Mouse (Mus musculus): ENCODE results near the gene Lmcd1.

Lmcd1 gene

DNA sequence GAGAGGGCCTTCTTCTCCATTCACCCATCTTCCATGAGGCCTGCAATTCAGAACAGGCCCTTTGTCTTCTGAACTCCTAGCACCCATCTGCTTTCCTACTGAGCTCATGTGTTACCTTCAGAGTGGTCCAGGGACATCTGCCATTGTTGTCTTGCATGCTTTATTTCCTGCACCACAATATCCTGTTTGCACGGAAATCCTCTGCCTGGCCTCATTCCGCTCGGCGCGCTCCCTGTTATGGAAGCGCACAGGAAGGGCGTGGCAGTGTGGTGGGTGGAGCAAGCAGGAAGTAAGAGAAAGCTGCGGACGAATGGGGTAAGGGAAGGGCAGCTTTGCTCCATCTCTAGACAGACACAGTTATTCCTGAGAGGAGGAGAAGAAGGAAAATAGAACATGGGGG is 14.1 kb downstream of the Lmcd1 start:
- DNase-seq (ENCODE audit: low spot score): peak; percentile 51

DNA sequence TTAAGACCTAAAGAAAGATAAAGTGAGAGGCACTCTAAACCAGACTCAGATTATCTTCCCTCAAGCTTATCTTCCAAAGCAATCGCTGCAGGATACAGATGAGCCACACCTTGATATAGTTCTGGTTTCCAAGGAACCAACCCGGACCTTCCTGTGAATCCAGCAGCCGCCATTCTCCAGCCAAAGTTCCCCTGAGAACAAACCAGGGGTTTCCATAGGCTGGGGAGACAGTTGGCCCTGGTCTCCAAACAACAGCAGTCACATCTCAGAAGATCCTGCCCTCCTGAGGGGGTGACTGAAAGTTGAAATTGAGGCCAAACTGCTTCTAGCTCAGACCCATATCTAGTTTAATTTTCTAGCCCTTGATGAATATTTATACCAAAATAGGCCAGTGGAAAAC is 14.7 kb downstream of the Lmcd1 start:
- no peak for DNase-seq (ENCODE audit: low spot score)

DNA sequence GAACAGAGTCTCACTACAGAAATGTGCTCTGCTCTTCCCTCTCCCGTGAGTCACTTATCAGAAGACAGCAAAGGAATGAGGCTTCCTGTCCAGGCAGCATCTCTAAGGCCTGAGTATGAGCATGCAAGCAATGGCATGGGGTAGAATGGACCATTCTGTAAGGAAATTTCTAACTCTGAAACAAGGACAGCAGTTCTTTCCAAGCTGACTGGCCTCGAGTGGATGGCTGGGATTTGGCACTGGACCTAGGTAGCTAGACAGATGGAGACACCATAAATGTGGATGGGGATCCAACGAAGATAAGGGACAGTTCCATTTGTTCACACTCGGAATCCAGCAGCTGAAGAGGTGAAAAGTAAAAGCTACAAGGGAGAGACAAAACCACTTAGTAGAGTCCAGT is 17.6 kb downstream of the Lmcd1 start:
- no peak for DNase-seq (ENCODE audit: low spot score)

DNA sequence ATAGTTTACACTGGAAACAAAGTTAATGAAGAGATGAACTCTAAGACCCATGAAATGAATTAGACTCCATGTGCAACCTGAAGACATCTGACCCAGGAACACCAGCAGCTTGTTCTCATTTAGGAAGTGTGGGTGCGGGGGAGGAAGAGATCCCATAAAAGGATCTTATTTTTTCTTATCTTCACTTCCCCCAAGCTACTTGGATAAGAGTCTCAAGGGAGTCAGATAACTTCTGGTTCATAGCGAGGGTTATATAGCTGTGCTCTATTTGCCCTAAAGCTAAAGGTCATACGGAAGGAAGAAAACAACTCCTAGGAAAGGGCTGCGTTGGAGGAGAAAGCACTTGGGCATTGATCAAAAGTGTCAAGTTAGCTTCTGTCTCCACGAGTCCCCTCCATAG is 19.8 kb downstream of the Lmcd1 start:
- DNase-seq (ENCODE audit: low spot score): no peak

DNA sequence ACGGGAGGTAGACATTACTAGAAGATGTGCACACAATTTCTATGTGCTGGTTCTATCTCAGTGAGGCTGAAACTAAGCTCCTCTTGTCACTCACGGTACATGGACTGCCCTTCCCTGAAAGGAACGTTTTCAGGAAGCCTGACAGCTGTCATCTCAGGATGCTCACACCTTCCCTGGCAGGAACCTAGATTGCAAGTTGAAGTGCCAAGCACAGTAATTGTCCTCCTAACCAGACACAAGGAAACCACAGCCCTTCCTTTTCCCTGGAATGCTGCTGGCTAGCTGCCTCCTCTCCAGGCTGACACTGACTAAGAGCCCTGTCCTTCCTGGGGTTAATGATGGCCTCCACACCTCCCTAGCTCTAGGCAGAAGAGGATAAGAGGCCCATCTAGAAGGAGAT is 21.7 kb downstream of the Lmcd1 start:
- DNase-seq (ENCODE audit: low spot score): peak; percentile 69

DNA sequence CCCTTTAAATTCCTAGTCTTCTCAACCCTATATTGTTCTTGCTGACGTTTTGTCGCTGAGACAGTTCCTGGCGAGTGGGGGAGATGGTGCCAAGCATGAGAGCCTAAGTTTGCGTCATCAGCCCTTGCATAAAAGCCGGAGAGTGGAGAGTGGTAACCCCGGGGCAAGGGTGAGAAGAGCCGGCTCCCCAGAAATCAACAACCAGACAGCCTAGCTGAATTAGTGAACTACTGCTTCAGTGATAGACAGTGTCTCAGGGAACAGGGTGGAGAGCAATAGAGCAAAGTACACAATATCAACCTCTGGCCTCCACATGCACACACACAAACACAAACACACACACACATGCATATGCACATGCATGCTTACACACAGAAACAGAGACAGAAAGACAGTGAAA is 26.6 kb downstream of the Lmcd1 start:
- DNase-seq (ENCODE audit: low spot score): no peak

DNA sequence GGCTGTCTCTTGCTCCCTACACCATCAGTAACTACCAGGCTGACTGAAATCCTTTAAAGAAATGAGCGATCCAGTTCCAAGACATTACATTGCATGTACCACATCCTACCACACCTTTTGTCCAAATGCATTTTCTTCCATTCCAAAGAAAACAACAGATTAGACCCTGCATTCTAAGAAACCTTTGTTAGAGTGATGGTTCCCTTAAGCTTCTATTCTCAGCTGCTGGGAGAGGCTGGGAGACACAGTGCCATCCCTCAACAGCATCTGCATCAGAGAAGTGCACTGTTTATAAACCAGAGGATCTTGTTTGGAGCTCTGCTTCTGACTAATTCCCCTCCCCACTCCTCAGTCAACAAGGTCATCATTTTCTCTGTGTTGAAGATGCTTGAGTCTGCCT is 27.1 kb downstream of the Lmcd1 start:
- DNase-seq (ENCODE audit: low spot score): no peak

DNA sequence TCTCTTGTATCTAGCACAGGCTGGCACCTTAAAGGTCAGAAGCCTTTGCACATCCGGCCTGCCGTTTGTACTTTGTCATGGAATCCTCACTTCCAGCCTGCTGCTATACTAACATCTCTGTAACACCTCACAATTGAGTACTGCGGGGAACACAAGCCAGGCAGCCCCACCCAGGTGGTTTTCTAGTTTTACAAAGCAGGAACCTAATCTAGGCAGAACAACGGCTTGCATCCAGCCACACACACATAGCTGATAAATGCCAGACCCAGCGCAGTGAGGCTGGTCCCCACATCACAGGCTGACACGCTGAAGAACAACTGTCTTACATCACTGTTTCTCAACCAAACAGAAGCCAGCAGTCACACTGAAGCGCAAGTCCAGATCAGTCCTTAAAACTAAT is 28.7 kb downstream of the Lmcd1 start:
- DNase-seq (ENCODE audit: low spot score): no peak

DNA sequence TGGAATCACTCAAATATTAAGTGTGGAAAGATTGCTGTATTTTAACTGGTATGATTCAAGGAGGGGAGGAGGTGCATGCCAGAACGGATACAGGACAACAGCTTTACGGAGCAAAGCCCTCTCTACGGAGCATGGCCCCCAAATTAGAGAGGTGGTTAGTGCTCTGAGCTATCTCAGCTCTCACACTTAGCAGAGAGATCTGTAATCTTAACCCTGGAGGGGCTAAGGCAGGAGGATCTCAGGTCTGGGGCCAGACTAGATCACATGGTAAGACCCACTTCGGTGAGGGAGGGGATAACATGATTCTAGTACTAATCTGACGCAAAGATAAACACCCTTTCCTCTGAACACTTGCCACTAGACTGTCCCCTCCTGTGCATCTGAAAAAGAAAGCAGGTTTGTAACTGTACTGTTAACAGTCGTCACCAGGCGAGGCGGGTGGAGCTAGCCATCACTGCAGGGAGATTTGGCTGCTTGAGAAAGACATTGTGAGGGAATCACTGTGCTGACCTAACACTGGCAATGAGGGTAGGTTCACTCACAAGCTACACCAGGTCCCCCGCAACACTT is 29.3 kb downstream of the Lmcd1 start:
- DNase-seq (ENCODE audit: low spot score): no peak

DNA sequence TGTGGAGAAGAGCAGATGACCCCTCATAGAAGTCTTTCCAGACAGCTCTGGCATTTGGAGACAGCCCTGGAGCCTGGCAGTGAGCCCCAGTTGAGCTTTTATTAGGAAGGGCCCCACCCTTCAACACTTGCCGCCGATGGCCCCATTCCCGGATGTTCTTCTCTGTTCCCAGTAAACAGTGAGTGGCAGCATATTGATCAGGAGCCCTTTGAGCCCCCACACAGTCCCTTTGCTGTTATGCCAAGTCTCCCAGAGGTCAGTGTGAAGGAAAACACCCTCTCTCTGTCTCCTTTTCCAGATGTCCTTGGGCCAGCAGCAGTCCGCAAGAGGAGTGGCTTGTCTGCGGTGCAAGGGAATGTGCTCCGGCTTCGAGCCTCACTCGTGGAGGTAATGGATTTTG is 31.2 kb downstream of the Lmcd1 start:
- DNase-seq (ENCODE audit: low spot score): peak; percentile 59

DNA sequence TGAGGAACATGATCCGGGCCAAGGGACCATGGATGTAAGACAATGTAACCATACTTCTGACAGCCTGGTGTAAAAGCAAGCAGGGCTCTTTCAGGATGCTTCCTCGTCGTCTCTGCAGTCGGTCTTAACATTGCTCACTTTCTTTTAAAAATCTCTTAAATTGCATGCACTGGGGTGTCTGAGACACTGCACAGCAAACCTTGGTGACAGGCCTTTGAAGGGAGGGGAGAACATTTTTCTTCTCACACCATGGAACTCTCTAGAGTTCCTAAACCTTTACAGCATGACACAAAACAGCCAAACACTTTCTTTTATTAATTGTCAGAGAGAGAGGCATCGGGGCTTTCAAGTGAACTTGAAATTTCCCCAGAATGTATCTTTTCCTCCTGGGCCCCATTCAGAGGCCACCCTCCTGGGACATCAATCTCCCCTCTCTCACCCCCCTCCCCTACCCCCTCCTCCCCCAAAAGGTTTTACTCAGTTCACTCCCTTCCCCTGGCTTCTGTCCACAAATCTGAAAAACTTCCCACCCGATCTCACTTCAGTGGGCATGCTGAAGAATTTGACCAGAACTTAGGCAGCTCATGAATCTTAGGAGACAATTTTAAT is 35.9 kb downstream of the Lmcd1 start:
- no peak for DNase-seq (ENCODE audit: low spot score)

DNA sequence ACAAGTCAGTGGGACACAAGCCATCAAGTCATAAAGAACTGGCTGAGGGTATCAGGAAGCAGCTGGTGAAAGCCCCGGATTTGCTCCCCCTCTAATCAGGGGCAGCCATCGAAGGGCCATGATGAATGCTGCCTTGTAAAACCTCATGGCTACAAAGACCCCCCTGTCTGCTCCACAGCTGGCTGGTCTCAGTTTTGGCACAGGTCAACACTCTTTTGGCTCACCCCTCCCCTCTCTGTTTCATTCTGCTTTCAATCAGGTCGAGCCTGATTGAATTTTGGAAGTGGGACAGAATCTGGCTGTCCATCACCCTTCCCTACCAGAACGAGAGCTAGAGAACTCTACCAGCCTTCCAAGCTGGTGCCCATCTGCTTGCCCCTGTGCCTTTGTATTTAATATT is 37.8 kb downstream of the Lmcd1 start:
- no peak for DNase-seq (ENCODE audit: low spot score)

DNA sequence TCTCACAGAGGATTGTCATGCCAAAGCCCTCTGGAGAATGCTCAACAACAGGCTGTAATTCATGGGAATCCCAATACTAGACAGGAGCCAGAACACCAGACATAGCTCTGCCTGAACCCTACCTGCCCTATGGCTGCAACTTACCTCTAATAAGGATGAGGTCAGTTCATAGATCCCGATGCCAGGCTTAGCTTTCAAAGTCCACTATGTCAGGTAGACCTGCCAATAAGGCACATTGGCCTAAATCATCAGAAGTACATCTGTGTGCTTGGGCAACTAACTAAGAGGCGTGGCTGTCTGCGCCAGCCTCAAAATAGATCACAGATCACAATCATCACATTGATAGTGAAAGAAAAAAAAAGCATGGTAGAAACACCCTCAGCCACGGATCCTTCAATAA is 45.9 kb downstream of the Lmcd1 start:
- DNase-seq (ENCODE audit: low spot score): no peak

DNA sequence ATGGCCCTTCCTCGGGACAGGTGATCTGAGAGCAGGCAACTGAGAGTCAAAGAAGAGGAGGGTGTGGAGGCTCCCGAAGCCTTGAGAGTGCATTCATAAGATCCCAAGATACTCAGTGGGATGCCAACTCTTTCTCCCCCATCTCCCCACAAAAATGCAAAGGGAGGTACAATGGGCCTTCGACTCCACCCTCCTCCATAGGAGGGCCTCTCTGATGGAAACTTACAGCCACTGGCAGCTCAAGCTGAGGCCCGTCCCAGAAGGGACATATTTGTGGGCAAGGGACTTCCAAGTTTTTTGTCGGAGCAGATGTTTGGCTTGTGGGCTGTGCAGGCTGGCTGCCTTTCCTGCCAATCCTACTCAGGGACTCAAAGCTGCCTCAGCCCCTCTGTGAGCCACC is 47.1 kb downstream of the Lmcd1 start:
- no peak for DNase-seq (ENCODE audit: low spot score)

DNA sequence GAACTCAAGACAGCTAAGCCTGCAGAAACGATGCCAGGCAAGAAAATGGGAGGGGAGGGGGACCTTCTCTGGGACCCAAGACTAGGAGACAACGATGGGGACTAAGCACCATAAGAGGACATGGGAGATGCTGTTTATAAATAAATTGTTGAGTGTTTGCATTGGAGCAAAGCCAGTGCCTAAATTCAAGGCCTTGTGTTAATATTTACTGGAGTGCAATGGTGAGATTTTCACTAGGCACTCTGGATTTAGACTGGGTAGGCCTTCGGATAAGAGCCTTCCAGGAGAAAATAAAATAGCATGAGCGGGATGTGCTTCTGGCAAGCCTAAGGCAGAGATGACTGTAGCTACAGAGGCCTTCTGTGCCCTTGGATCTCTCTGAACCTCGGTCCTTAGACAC is 49.4 kb downstream of the Lmcd1 start:
- no peak for DNase-seq (ENCODE audit: low spot score)

DNA sequence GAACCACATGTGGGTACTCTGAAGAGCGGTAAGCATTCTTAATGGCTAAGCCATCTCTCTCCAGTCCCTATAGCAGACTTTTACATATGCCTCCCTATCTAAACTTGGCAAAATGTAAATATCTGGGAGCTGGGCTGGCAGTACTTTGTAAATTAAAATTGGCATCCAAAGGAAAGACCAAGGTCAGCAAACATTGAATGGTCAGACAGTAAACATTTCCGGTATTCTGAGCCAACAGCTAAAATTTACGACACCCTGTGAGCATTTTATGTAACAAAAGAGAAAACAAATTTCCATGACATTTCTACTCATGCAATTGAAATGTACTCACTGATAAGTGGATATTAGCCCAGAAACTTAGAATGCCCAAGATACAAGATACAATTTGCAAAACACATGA is 51.7 kb downstream of the Lmcd1 start:
- no peak for DNase-seq (ENCODE audit: low spot score)

DNA sequence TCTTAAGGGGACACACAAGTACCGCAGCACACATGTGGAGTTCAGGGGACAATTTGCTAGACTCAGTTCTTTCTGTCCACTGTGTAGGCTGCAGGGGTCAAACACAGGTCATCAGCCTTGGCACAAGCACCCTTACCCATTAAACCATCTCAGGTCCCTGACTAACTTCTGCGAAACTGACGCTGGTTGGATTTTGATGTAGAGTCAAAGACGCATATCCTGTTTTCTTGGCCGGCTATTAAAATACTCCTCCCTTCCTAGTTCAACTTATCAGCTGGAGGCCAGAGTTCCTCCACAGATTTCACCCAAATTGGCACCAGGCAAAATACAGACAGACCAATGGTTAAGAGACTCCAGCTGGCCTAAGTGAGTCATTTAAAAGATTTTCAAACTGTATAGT is 54.2 kb downstream of the Lmcd1 start:
- peak; percentile 43 for DNase-seq (ENCODE audit: low spot score)

DNA sequence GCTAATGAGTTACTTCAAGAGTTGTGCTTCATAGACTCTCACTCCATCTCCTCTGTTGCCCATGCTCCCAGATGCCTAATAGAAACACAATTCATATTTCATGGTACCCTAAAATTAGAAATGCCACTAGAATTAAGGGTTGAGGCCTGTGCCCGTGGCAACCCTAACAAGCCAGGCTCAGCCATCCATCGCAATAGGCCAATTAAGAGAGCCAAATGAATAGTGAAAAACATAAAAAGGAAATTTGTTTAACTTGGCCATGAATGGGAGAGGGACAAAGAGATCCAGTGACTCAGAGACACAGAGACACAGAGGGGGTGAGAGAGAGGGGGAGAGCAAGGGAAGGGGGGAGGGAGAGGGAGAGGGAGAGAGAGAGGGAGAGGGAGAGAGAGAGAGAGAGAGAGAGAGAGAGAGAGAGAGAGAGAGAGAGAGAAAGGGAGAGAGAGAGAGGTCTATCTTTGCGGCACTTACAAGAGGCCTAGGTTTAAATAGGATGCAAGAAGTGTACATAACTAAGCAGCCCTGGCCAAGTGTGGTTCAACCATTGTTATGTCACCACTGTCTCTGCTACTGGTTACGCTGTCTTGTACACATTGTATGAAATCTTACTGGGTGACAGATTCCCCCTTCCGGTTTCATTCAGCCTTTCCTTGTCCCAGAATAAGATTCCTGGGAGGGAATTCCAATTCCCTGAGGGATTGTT is 57.1 kb downstream of the Lmcd1 start:
- DNase-seq (ENCODE audit: low spot score): no peak

DNA sequence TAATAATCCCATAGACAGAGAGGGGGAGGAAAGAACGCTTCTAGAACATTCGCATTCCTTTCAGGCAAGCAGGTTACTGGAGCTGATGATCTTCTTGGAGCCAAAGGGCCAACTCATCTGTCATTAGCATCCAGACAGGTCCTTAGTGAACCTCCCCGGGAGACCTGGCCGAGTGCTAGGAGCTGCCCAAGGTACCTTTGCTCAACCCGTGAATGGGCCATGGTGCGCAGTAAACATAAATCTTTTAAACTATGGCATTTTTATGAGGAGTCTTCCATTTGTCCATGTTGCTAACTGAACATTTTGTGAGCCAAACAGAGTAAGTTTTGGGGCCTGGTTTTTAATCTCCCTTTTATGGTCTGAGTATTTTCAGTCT is 57.7 kb downstream of the Lmcd1 start:
- DNase-seq (ENCODE audit: low spot score): no peak

DNA sequence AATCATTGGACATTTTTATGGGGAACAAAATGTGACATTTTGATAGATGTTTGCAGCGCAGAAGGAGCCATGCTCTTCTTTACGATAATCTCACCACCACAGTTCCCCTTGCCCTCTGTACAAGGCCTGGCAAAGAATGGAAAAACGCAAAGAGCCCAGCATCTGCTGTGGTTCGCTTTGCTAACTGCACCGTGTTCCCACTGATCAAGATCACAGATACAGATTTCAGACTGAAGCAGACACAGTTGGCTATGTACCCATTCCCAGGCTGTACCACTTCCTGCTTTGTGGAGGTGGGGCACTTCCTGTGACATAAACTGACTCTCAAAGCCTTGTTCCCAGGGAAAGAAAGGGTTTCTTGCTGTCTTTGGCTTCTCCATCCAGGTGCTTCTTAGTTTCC is 60.4 kb downstream of the Lmcd1 start:
- peak; percentile 27 for DNase-seq (ENCODE audit: low spot score)

DNA sequence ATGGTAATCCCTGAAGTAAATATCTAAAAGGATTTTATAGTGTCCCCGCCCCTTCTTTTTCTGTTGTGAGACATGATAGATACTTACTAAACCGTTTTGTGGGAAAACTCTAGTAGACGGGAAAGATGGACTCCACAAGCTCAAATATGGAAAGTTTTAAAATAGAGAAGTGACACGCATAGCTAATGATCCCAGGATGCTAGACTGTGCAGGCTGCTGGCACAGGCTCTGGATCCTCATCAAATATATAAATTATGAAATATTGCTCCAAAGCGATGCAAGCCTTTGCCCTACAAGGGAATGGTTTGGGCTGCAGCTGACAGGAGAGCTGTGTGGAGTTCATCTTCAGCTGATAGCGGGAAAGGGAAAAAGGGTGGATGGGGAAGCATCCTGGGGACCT is 64.1 kb downstream of the Lmcd1 start:
- no peak for DNase-seq (ENCODE audit: low spot score)

DNA sequence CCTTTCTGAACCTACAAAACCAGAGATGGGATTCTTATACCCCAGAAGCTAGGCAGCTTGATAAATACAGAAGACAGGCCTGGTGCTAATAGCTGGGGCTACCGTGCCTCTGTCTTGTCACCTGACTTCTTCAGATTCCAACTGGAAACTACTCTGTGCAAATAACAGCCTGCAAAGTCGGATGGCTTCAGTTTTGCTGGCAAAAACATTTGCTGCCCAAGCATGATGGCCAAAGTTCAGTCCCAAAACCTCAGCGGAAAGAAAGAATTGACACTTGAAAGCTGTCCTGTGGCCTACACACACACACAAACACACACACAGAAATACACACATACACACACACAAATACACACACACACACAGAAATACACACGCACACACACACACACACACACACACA is 65.5 kb downstream of the Lmcd1 start:
- DNase-seq (ENCODE audit: low spot score): no peak

DNA sequence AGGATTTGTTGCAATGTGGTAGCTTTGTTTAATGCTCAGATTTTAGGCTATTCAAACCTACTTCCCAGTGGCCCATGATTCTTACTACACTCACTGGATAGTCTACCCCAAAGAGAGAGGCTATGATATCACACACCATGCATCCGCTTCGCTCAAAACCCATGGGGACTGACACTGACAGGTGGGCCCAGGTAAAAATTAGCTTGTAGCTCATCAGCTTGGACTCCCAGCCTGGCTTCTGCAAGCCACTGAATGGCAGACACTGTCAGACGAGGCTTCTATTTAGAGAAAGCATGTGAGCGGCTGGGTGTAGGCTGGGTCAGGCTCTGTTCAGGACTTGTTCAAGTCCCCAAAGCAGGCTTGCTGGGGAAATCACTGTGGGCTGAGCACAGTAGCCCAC is 76.9 kb downstream of the Lmcd1 start:
- no peak for DNase-seq (ENCODE audit: low spot score)

DNA sequence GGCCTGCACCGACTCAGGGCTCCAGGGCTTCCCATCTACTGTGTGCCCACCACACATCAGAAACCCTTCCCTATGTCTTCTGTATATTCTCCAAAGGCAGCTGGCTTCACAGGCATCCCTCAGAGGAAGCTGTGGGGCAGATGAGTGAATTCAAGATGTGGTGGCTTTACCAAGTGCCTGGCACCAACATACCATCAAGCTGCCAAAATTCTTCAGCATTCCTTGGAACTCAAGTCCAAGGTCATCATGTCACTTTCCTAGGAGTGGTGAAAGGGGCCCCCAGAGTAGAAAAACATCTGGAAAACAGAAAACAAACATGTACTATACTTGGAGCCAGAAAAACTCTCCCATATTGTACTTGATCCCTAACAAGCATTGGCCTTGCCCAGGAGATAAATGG is 85.8 kb downstream of the Lmcd1 start:
- DNase-seq (ENCODE audit: low spot score): no peak

Measured in lung, postnatal 25 days (tissue).